Mouse (Mus musculus) embryo, embryonic 10 days (tissue): Measurements from ENCODE around the gene Soat2.

Experiments
- DNase-seq: peaks from one replicate; pipeline ENCODE4 v3.0.0-alpha.2; 2015; ENCODE audit warnings: low spot score

Gene Soat2

GRCm38 (mm10) chr15:102192271-102192812 lies 42.0 kb downstream of the Soat2 start:
- DNase-seq, result no peak

GRCm38 (mm10) chr15:102192820-102193386 lies 42.6 kb downstream of the Soat2 start:
- no peak for DNase-seq

GRCm38 (mm10) chr15:102193652-102194051 lies 43.3 kb downstream of the Soat2 start:
- DNase-seq, result no peak

GRCm38 (mm10) chr15:102194439-102194838 lies 44.1 kb downstream of the Soat2 start:
- no peak for DNase-seq

- DNase-seq, result no peak
Measured at GRCm38 (mm10) chr15:102195373-102195772, 45.0 kb downstream of the Soat2 start.

GRCm38 (mm10) chr15:102198841-102199240 lies 48.5 kb downstream of the Soat2 start:
- DNase-seq, result no peak

GRCm38 (mm10) chr15:102202971-102203834 lies 52.9 kb downstream of the Soat2 start, which contains the start of gene Zfp740:
Gene Zfp740 (plus strand): TSS chr15:102203249.
- peak; percentile 94 for DNase-seq

GRCm38 (mm10) chr15:102203835-102204381 lies 53.6 kb downstream of the Soat2 start:
- peak; percentile 68 for DNase-seq

- no peak for DNase-seq
Measured at GRCm38 (mm10) chr15:102204674-102205505, 54.6 kb downstream of the Soat2 start, which contains the start of gene Csad. Gene Csad (minus strand): TSS chr15:102204724.

GRCm38 (mm10) chr15:102205779-102206178 lies 55.5 kb downstream of the Soat2 start:
- no peak for DNase-seq

- no peak for DNase-seq
Measured at GRCm38 (mm10) chr15:102207351-102207750, 57.0 kb downstream of the Soat2 start.

GRCm38 (mm10) chr15:102208092-102208561 lies 57.8 kb downstream of the Soat2 start:
- no peak for DNase-seq

GRCm38 (mm10) chr15:102209114-102209513 lies 58.8 kb downstream of the Soat2 start:
- DNase-seq, result no peak

GRCm38 (mm10) chr15:102210816-102211215 lies 60.5 kb downstream of the Soat2 start:
- DNase-seq, result no peak

- DNase-seq, result no peak
Measured at GRCm38 (mm10) chr15:102211895-102212294, 61.6 kb downstream of the Soat2 start.
